Mouse (Mus musculus): Measurements from ENCODE around the gene Myb. TPM values are rescaled to one million over a fixed set of nuclear protein-coding genes. Genes with fewer than 3 reads are reported as not detected.

The Myb gene
- polyA plus RNA-seq, 1 experiment from 2014 or later, result 7.1 TPM

Other genes starting within 250 kb of the Myb start
- gene Ahi1, start 208.4 kb downstream of the Myb start, polyA plus RNA-seq (2016; fragmentation: Nextera tagmentation; extraction: Ambion mirVana), result 31.8 and 37.7 TPM in 2 replicates
- 128 TPM in 2 replicates for gene Hbs1l, start 135.0 kb upstream of the Myb start, polyA plus RNA-seq (2016; fragmentation: Nextera tagmentation; extraction: Ambion mirVana)
- gene Aldh8a1, start 216.3 kb upstream of the Myb start, polyA plus RNA-seq (2016; fragmentation: Nextera tagmentation; extraction: Ambion mirVana), result 0.17 and 0.26 TPM in 2 replicates